Mouse (Mus musculus) ES-Bruce4 (cell line): Measurements from ENCODE around the gene Ccdc113. TPM values are rescaled to one million over a fixed set of nuclear protein-coding genes. Genes with fewer than 3 reads are reported as not detected.

ENCODE experiments used
- H3K27ac ChIP-seq: 2 replicates; pipeline ENCODE4 v1.5.1; 2012; ENCODE audit warnings: low read length, inconsistent platforms; ENCODE audit not compliant: insufficient read depth
- H3K27me3 ChIP-seq: 2 replicates; pipeline ENCODE4 v1.6.1; 2012; ENCODE audit warnings: mild to moderate bottlenecking, low read length, inconsistent platforms; ENCODE audit not compliant: control insufficient read depth, poor library complexity, insufficient read depth, severe bottlenecking
- H3K36me3 ChIP-seq: 2 replicates; pipeline ENCODE4 v1.6.1; 2012; ENCODE audit warnings: inconsistent platforms, mild to moderate bottlenecking, low read length, moderate library complexity; ENCODE audit not compliant: control insufficient read depth, poor library complexity, insufficient read depth, severe bottlenecking
- H3K4me1 ChIP-seq: one replicate; pipeline ENCODE4 v1.8.1; 2011; ENCODE audit warnings: low read length; ENCODE audit not compliant: control insufficient read depth, insufficient read depth
- H3K4me3 ChIP-seq: 2 replicates; pipeline ENCODE4 v1.5.1; 2011; ENCODE audit warnings: low read depth, mild to moderate bottlenecking, low read length
- H3K9ac ChIP-seq: 2 replicates; pipeline ENCODE4 v1.6.1; 2012; ENCODE audit warnings: low read depth, mild to moderate bottlenecking, inconsistent platforms; ENCODE audit not compliant: poor library complexity, severe bottlenecking
- H3K9me3 ChIP-seq: replicated peaks from 2 replicates; pipeline ENCODE4 v1.6.1; 2012; ENCODE audit warnings: mild to moderate bottlenecking, low read length, inconsistent platforms; ENCODE audit not compliant: control insufficient read depth, poor library complexity, insufficient read depth, severe bottlenecking
- CTCF ChIP-seq: IDR thresholded peaks from one replicate; pipeline ENCODE4 v1.8.1; 2011; ENCODE audit warnings: low read depth, low read length
- EP300 ChIP-seq: IDR thresholded peaks from 2 replicates; pipeline ENCODE4 v1.6.1; 2011; ENCODE audit warnings: low read depth, low read length; ENCODE audit not compliant: insufficient read depth
- POLR2A ChIP-seq: IDR thresholded peaks from one replicate; pipeline ENCODE4 v1.8.1; 2011; ENCODE audit warnings: low read length; ENCODE audit not compliant: insufficient read depth
- polyA plus RNA-seq: library from polyadenylated mRNA; stranded (reverse); fragments of >200 nt; gene quantifications from 2 replicates; pipeline ENCODE4 v1.2.4, GENCODE M21; 2011; ENCODE audit warnings: low read depth; ENCODE audit not compliant: missing spikeins, insufficient read depth, insufficient read length

Ccdc113 gene
- polyA plus RNA-seq, 1 experiment, result 1.9 TPM

DNA sequence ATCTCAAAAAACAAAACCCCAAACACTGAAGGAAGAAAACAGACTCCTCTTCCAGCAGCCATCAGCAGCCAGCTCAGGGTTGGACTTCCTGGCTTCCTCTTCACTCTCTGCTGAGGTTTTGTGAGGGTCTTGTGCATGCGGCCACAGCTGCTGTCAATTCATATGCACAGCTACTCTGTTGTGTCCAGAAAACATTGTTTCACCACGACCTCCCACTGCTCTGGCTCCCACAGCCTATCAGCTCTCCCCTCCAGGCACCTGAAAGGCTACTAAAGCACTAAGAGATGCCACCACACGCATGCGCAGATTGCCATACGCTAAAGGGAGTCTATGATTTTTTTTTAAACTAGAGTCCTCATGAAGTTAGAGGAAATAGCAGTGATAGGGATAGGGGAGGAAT is 29.1 kb upstream of the Ccdc113 start:
- Histone ChIP-seq H3K4me1 (no peaks in the 10 kb centered on the region), H3K27me3 (no peaks in the 10 kb centered on the region), H3K36me3 (no peaks in the 10 kb centered on the region), H3K27ac (0 out of 2 replicates have a peak overlapping the region, but pooled peaks have one; percentile 8), H3K9ac (no peak overlapping the region), H3K4me3 (no peak overlapping the region), H3K9me3 (peaks cover 8% of the 10 kb centered on the region)
- TF ChIP-seq POLR2A, result no peak
- TF ChIP-seq EP300, result peak; percentile 64; the same call in 1 of the 2 replicates

DNA sequence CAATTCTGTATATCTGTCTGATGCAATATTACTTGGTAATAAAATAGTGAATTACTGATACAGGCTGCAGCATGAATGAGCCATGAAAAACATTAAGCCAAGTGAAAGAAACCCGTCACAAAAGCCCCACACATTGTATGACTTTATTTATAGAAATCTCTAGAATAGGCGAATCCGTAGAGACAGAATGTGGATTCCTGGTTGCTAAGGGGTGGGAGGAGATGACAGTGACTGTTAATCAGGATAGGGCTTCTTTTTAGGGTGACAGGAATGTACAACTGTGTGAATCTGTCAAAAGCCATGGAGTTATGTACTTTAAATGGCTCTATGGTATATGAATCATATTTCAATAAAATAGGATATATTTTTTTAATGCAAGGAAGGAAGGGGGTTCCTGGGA is 28.3 kb upstream of the Ccdc113 start:
- Histone ChIP-seq H3K36me3 (no peaks in the 10 kb centered on the region), H3K9me3 (peaks cover 8% of the 10 kb centered on the region), H3K9ac (no peak overlapping the region), H3K4me1 (no peaks in the 10 kb centered on the region), H3K4me3 (no peak overlapping the region), H3K27ac (no peak overlapping the region), H3K27me3 (no peaks in the 10 kb centered on the region)
- TF ChIP-seq POLR2A (no peak), CTCF (no peak)

DNA sequence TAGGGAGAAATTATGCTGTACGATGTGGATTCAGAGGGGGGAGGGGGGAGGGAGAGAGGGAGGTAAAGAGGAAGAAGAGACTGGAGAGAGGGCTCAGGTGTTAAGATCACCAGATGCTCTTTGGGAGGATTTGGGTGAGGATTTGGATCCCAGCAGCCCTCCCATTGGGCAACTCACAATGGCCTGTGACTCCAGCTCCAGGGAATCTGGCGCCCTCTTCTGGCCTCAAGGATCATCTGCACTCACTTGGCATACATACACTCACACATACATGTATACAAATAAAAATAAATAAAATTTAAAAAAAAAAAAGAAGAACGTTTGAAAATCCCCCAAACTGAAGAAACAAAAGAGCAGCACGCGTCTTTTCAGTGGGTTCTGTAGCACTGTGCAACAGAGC is 27.6 kb upstream of the Ccdc113 start:
- Histone ChIP-seq H3K4me3 (no peak overlapping the region), H3K9me3 (peaks cover 8% of the 10 kb centered on the region), H3K36me3 (no peaks in the 10 kb centered on the region), H3K27ac (no peak overlapping the region), H3K9ac (no peak overlapping the region), H3K4me1 (no peaks in the 10 kb centered on the region), H3K27me3 (no peaks in the 10 kb centered on the region)
- TF ChIP-seq CTCF, result peak; percentile 48
- TF ChIP-seq POLR2A, result no peak

DNA sequence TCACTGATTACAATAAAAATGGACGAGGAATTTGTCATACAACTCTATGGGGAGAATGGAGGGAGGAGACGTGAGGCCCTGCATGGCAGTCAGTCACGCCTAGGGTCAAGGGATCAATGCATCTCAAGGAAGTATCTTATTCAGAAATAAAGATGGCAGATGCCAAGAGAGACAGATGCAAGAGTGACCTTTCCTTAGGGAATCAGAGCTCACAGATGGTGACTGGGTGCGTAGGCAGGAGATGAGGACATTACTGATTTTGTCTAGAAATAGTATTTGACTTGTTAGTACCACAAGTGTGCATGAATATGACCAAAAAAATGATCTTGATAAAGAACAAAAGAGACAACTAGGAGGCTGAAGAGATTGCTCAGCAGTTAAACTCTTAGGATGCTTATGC is 21.6 kb upstream of the Ccdc113 start:
- Histone ChIP-seq H3K9ac (no peak overlapping the region), H3K36me3 (no peaks in the 10 kb centered on the region), H3K4me3 (no peak overlapping the region), H3K27me3 (no peaks in the 10 kb centered on the region), H3K27ac (no peak overlapping the region), H3K9me3 (no peaks in the 10 kb centered on the region), H3K4me1 (peaks cover 2% of the 10 kb centered on the region)
- no peak for TF ChIP-seq CTCF

DNA sequence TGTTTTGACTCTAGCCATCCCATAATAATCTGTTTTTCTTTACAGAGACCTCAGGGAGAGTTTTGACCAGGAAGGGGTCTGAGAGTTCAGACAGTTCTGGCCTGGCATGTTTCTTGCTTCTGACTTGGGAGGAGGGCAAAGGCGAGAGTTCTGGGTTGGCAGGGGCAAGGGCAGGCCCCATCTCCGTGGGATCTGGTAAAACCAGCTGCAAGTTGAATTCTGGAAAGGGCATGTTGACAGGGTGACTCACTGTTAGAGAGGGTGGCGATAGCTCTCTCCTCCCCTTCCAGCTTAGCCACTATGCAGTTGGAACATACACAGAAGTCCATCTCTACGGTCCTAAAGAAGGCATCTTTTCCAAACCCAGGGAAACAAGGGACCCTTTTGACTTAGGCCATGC is 20.7 kb upstream of the Ccdc113 start:
- H3K4me3 ChIP-seq, result no peak overlapping the region

DNA sequence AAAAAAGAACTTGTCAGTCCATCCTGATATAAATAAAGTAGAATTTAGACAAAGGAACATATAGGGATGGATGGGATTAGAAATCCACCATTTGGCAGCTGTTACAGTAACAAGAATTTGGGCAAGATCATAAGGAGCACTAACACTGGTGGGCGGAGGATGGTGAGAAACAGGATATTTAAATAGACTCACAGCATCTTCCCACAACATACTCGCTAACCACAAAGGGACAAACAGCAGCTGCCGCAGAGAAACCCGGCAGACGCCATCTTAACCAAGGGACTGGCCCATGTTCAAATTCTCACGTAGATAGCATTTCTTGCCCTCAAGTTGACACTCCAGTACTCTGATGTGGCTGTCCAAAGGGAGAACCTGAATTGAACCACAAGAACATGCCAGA is 17.0 kb upstream of the Ccdc113 start:
- Histone ChIP-seq H3K4me1 (peaks cover 2% of the 10 kb centered on the region), H3K36me3 (no peaks in the 10 kb centered on the region), H3K27ac (no peak overlapping the region), H3K9me3 (peaks cover 6% of the 10 kb centered on the region), H3K4me3 (no peak overlapping the region), H3K9ac (no peak overlapping the region), H3K27me3 (no peaks in the 10 kb centered on the region)
- TF ChIP-seq EP300 (no peak), CTCF (no peak), POLR2A (no peak)

More for the DNA sequence above, 20.7 kb upstream of the Ccdc113 start:
- Histone ChIP-seq H3K27ac (no peak overlapping the region), H3K4me1 (peaks cover 2% of the 10 kb centered on the region), H3K9me3 (peaks cover under 1% of the 10 kb centered on the region; the same call in 1 of the 2 replicates), H3K27me3 (no peaks in the 10 kb centered on the region), H3K9ac (no peak overlapping the region), H3K36me3 (no peaks in the 10 kb centered on the region)
- TF ChIP-seq EP300, result no peak
- TF ChIP-seq POLR2A, result no peak
- no peak for TF ChIP-seq CTCF

DNA sequence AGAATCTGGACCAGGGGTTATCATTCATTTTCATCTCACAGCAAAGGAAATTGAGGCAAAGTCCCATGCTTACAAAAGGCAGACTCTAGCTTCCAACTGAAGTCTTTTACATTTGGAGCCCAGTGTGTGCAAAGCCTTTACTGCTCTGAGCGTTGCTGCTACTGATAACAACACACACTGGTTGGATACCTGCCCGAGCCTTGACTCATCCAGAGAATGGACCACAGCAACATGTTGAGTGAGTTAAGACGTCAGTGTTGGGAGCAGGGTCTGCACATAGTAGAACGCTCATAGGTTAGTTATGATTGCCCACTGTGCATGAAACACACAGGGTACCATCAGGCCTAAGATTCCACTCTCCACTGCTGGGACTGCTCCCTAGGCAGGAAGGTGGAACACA is 9.9 kb upstream of the Ccdc113 start:
- Histone ChIP-seq H3K9me3 (no peaks in the 10 kb centered on the region), H3K9ac (no peak overlapping the region), H3K4me1 (peaks cover 5% of the 10 kb centered on the region), H3K36me3 (no peaks in the 10 kb centered on the region), H3K27ac (no peak overlapping the region), H3K4me3 (no peak overlapping the region), H3K27me3 (no peaks in the 10 kb centered on the region)
- TF ChIP-seq EP300, result no peak
- no peak for TF ChIP-seq CTCF
- TF ChIP-seq POLR2A, result no peak
